Mouse (Mus musculus) intestine, embryonic 15.5 days (tissue): ENCODE measurements around the gene Dgkd. TPM values are rescaled to one million over a fixed set of nuclear protein-coding genes. Genes with fewer than 3 reads are reported as not detected.
A peak's percentile ranks its signal among the peaks of the same experiment; 100 is the strongest.

Source experiments
- ATAC-seq: fragments of 200-750 bp; cut with Nextera tagmentation; 2 replicates; pipeline ENCODE4 v1.8.0; 2017; ENCODE audit warnings: moderate TSS enrichment, moderate library complexity
- H3K27ac ChIP-seq: fragments of 300-500 bp; sonication (generic); 2 replicates; pipeline ENCODE4 v1.5.1; 2015; ENCODE audit warnings: mild to moderate bottlenecking, inconsistent platforms
- H3K27me3 ChIP-seq: fragments of 300-500 bp; sonication (generic); replicated peaks from 2 replicates; pipeline ENCODE4 v1.6.1; 2015; ENCODE audit warnings: inconsistent platforms
- H3K36me3 ChIP-seq: fragments of 300-500 bp; sonication (generic); 2 replicates; pipeline ENCODE4 v1.6.1; 2015; ENCODE audit warnings: inconsistent platforms
- H3K4me1 ChIP-seq: fragments of 300-500 bp; sonication (generic); replicated peaks from 2 replicates; pipeline ENCODE4 v1.6.1; 2015; ENCODE audit warnings: inconsistent platforms
- H3K4me2 ChIP-seq: fragments of 300-500 bp; sonication (generic); replicated peaks from 2 replicates; pipeline ENCODE4 v1.6.1; 2015; ENCODE audit warnings: mild to moderate bottlenecking, inconsistent platforms
- H3K4me3 ChIP-seq: fragments of 300-500 bp; sonication (generic); replicated peaks from 2 replicates; pipeline ENCODE4 v1.5.1; 2015; ENCODE audit warnings: inconsistent platforms
- H3K9ac ChIP-seq: fragments of 300-500 bp; sonication (generic); 2 replicates; pipeline ENCODE4 v1.6.1; 2015; ENCODE audit warnings: inconsistent platforms
- H3K9me3 ChIP-seq: fragments of 300-500 bp; sonication (generic); 2 replicates; pipeline ENCODE4 v1.6.1; 2016; ENCODE audit warnings: inconsistent platforms
- whole genome bisulfite sequencing: fragments of 180-500 bp; shearing (Covaris S2); methylation state at CpG from one replicate; pipeline ENCODE4 v1.1.7; 2015; 5-methylcytosine and 5-hydroxymethylcytosine counted together
- polyA plus RNA-seq: library from polyadenylated mRNA; unstranded; fragments of >200 nt; fragmentation: Nextera tagmentation; extraction: Ambion mirVana; gene quantifications from 2 replicates; pipeline ENCODE4 v1.2.1, GENCODE M21; 2015

The Dgkd gene
- polyA plus RNA-seq, 1 experiment from 2014 or later, result 28.2 TPM

- Histone ChIP-seq H3K36me3 (no peaks in the 10 kb centered on the region), H3K9ac (no peak overlapping the region), H3K27me3 (no peaks in the 10 kb centered on the region), H3K4me2 (no peak overlapping the region), H3K27ac (no peak overlapping the region), H3K4me1 (0 out of 2 replicates have a peak, but pooled peaks cover 2% of the 10 kb centered on the region), H3K4me3 (no peak overlapping the region), H3K9me3 (no peaks in the 10 kb centered on the region)
- ATAC-seq, result peak; percentile 49; the same call in 1 of the 2 replicates
- WGBS, result 75% methylated on average over 2 of the region's 2 CpGs
Observed at GRCm38 (mm10) chr1:87899701-87900100, 46.6 kb downstream of the Dgkd start.

- Histone ChIP-seq H3K27ac (no peak overlapping the region), H3K36me3 (no peaks in the 10 kb centered on the region), H3K4me2 (no peak overlapping the region), H3K4me3 (no peak overlapping the region), H3K27me3 (no peaks in the 10 kb centered on the region), H3K9ac (no peak overlapping the region), H3K4me1 (0 out of 2 replicates have a peak, but pooled peaks cover 2% of the 10 kb centered on the region), H3K9me3 (no peaks in the 10 kb centered on the region)
- WGBS, result 80% methylated on average over 6 of the region's 6 CpGs
- peak; percentile 47; the same call in 1 of the 2 replicates for ATAC-seq
Observed at GRCm38 (mm10) chr1:87900979-87901378, 47.9 kb downstream of the Dgkd start.

GRCm38 (mm10) chr1:87902186-87902585 is 49.1 kb downstream of the Dgkd start:
- no peak overlapping the region for H3K27ac ChIP-seq
- no peak overlapping the region for H3K4me2 ChIP-seq
- ATAC-seq, result no peak
- no peaks in the 10 kb centered on the region for H3K27me3 ChIP-seq
- 0 out of 2 replicates have a peak, but pooled peaks cover 2% of the 10 kb centered on the region for H3K4me1 ChIP-seq
- no peak overlapping the region for H3K9ac ChIP-seq
- no peak overlapping the region for H3K4me3 ChIP-seq
- no peaks in the 10 kb centered on the region for H3K9me3 ChIP-seq
- no peaks in the 10 kb centered on the region for H3K36me3 ChIP-seq

- H3K27ac ChIP-seq, result no peak overlapping the region
- H3K9me3 ChIP-seq, result no peaks in the 10 kb centered on the region
- no peak overlapping the region for H3K9ac ChIP-seq
- H3K4me1 ChIP-seq, result peaks cover 18% of the 10 kb centered on the region
- 76% methylated on average over 5 of the region's 5 CpGs for WGBS
- no peak overlapping the region for H3K4me3 ChIP-seq
- no peaks in the 10 kb centered on the region for H3K27me3 ChIP-seq
- no peaks in the 10 kb centered on the region for H3K36me3 ChIP-seq
- ATAC-seq, result peak; percentile 68
- H3K4me2 ChIP-seq, result no peak overlapping the region
Observed at GRCm38 (mm10) chr1:87906361-87906956, 53.4 kb downstream of the Dgkd start.

GRCm38 (mm10) chr1:87908006-87908405 is 54.9 kb downstream of the Dgkd start:
- no peak overlapping the region for H3K4me2 ChIP-seq
- H3K9me3 ChIP-seq, result no peaks in the 10 kb centered on the region
- no peak overlapping the region for H3K4me3 ChIP-seq
- no peak overlapping the region for H3K9ac ChIP-seq
- 90% methylated on average over 2 of the region's 2 CpGs for WGBS
- no peak for ATAC-seq
- H3K36me3 ChIP-seq, result no peaks in the 10 kb centered on the region
- H3K27ac ChIP-seq, result 0 out of 2 replicates have a peak overlapping the region, but pooled peaks have one; percentile 28
- peaks cover 20% of the 10 kb centered on the region for H3K4me1 ChIP-seq
- no peaks in the 10 kb centered on the region for H3K27me3 ChIP-seq

- Histone ChIP-seq H3K4me2 (no peak overlapping the region), H3K36me3 (no peaks in the 10 kb centered on the region), H3K9ac (no peak overlapping the region), H3K4me1 (peaks cover 20% of the 10 kb centered on the region), H3K9me3 (no peaks in the 10 kb centered on the region), H3K27ac (peak overlapping the region; percentile 77), H3K4me3 (no peak overlapping the region), H3K27me3 (no peaks in the 10 kb centered on the region)
- WGBS, result 54% methylated on average over 3 of the region's 3 CpGs
- peak; percentile 62 for ATAC-seq
Observed at GRCm38 (mm10) chr1:87908736-87909135, 55.6 kb downstream of the Dgkd start.

GRCm38 (mm10) chr1:87909565-87909964 is 56.5 kb downstream of the Dgkd start:
- Histone ChIP-seq H3K4me3 (no peak overlapping the region), H3K9me3 (no peaks in the 10 kb centered on the region), H3K27me3 (no peaks in the 10 kb centered on the region), H3K4me1 (peaks cover 20% of the 10 kb centered on the region), H3K27ac (peak overlapping the region; percentile 77), H3K4me2 (peak overlapping the region; percentile 35; the same call in 1 of the 2 replicates), H3K9ac (no peak overlapping the region), H3K36me3 (no peaks in the 10 kb centered on the region)
- peak; percentile 55; the same call in 1 of the 2 replicates for ATAC-seq

- Histone ChIP-seq H3K9me3 (no peaks in the 10 kb centered on the region), H3K36me3 (no peaks in the 10 kb centered on the region), H3K27ac (no peak overlapping the region), H3K4me2 (no peak overlapping the region), H3K4me3 (no peak overlapping the region), H3K27me3 (no peaks in the 10 kb centered on the region), H3K9ac (no peak overlapping the region), H3K4me1 (peaks cover 20% of the 10 kb centered on the region)
- WGBS, result 75% methylated on average over 1 of the region's 1 CpGs
- ATAC-seq, result peak; percentile 79
Observed at GRCm38 (mm10) chr1:87910428-87910827, 57.3 kb downstream of the Dgkd start.

- Histone ChIP-seq H3K27ac (no peak overlapping the region), H3K27me3 (no peaks in the 10 kb centered on the region), H3K4me2 (no peak overlapping the region), H3K4me1 (peaks cover 14% of the 10 kb centered on the region), H3K36me3 (peaks cover 18% of the 10 kb centered on the region), H3K4me3 (no peak overlapping the region), H3K9ac (no peak overlapping the region), H3K9me3 (no peaks in the 10 kb centered on the region)
- ATAC-seq, result no peak
Observed at GRCm38 (mm10) chr1:87913356-87913755, 60.3 kb downstream of the Dgkd start.

GRCm38 (mm10) chr1:87917361-87917760 is 64.3 kb downstream of the Dgkd start:
- Histone ChIP-seq H3K4me1 (peaks cover 2% of the 10 kb centered on the region; the same call in 1 of the 2 replicates), H3K36me3 (peaks cover 23% of the 10 kb centered on the region), H3K4me3 (no peak overlapping the region), H3K27me3 (no peaks in the 10 kb centered on the region), H3K9me3 (no peaks in the 10 kb centered on the region), H3K9ac (no peak overlapping the region), H3K27ac (no peak overlapping the region), H3K4me2 (no peak overlapping the region)
- no peak for ATAC-seq
- WGBS, result 95% methylated on average over 3 of the region's 3 CpGs

GRCm38 (mm10) chr1:87918061-87918460 is 65.0 kb downstream of the Dgkd start:
- no peak overlapping the region for H3K27ac ChIP-seq
- ATAC-seq, result no peak
- 93% methylated on average over 2 of the region's 2 CpGs for WGBS
- H3K36me3 ChIP-seq, result peaks cover 23% of the 10 kb centered on the region
- no peak overlapping the region for H3K9ac ChIP-seq
- no peaks in the 10 kb centered on the region for H3K27me3 ChIP-seq
- no peaks in the 10 kb centered on the region for H3K9me3 ChIP-seq
- no peak overlapping the region for H3K4me2 ChIP-seq
- no peaks in the 10 kb centered on the region; the same call in 1 of the 2 replicates for H3K4me1 ChIP-seq
- no peak overlapping the region for H3K4me3 ChIP-seq

- H3K27ac ChIP-seq, result no peak overlapping the region
- H3K4me3 ChIP-seq, result no peak overlapping the region
- no peak for ATAC-seq
- H3K36me3 ChIP-seq, result peaks cover 28% of the 10 kb centered on the region
- WGBS, result 65% methylated on average over 3 of the region's 3 CpGs
- no peaks in the 10 kb centered on the region for H3K27me3 ChIP-seq
- H3K4me2 ChIP-seq, result no peak overlapping the region
- H3K9me3 ChIP-seq, result no peaks in the 10 kb centered on the region
- H3K4me1 ChIP-seq, result no peaks in the 10 kb centered on the region
- no peak overlapping the region for H3K9ac ChIP-seq
Observed at GRCm38 (mm10) chr1:87920056-87920614, 67.0 kb downstream of the Dgkd start.

- ATAC-seq, result no peak
- Histone ChIP-seq H3K9me3 (no peaks in the 10 kb centered on the region), H3K4me2 (no peak overlapping the region), H3K4me1 (no peaks in the 10 kb centered on the region), H3K4me3 (no peak overlapping the region), H3K27ac (no peak overlapping the region), H3K27me3 (no peaks in the 10 kb centered on the region), H3K36me3 (peaks cover 31% of the 10 kb centered on the region), H3K9ac (no peak overlapping the region)
- WGBS, result 27% methylated on average over 1 of the region's 1 CpGs
Observed at GRCm38 (mm10) chr1:87922666-87923065, 69.6 kb downstream of the Dgkd start.
